Mouse (Mus musculus) lung, embryonic 15.5 days (tissue): ENCODE data around the gene Krtap28-13. TPM values are rescaled to one million over a fixed set of nuclear protein-coding genes. Genes with fewer than 3 reads are reported as not detected.

Experiments used
- ATAC-seq: fragments of 200-750 bp; cut with Nextera tagmentation; 2 replicates; pipeline ENCODE4 v1.8.0; 2017; ENCODE audit warnings: moderate number of reproducible peaks, borderline replicate concordance; ENCODE audit not compliant: low FRiP score, low TSS enrichment; ENCODE audit errors: extremely low read depth
- H3K27ac ChIP-seq: fragments of 300-500 bp; sonication (generic); 2 replicates; pipeline ENCODE4 v1.5.1; 2015; ENCODE audit warnings: moderate library complexity, mild to moderate bottlenecking, inconsistent platforms
- H3K27me3 ChIP-seq: fragments of 300-500 bp; sonication (generic); 2 replicates; pipeline ENCODE4 v1.6.1; 2015; ENCODE audit warnings: inconsistent platforms
- H3K36me3 ChIP-seq: fragments of 300-500 bp; sonication (generic); 2 replicates; pipeline ENCODE4 v1.6.1; 2015; ENCODE audit warnings: inconsistent platforms
- H3K4me1 ChIP-seq: fragments of 300-500 bp; sonication (generic); 2 replicates; pipeline ENCODE4 v1.6.1; 2015; ENCODE audit warnings: inconsistent platforms
- H3K4me2 ChIP-seq: fragments of 300-500 bp; sonication (generic); 2 replicates; pipeline ENCODE4 v1.6.1; 2015; ENCODE audit warnings: inconsistent platforms, mild to moderate bottlenecking, moderate library complexity
- H3K4me3 ChIP-seq: fragments of 300-500 bp; sonication (generic); 2 replicates; pipeline ENCODE4 v1.5.1; 2015; ENCODE audit warnings: mild to moderate bottlenecking, inconsistent platforms
- H3K9ac ChIP-seq: fragments of 300-500 bp; sonication (generic); 2 replicates; pipeline ENCODE4 v1.6.1; 2015; ENCODE audit warnings: inconsistent platforms
- H3K9me3 ChIP-seq: fragments of 300-500 bp; sonication (generic); 2 replicates; pipeline ENCODE4 v1.6.1; 2016; ENCODE audit warnings: inconsistent platforms
- WGBS: fragments of 180-500 bp; shearing (Covaris S2); methylation state at CpG from one replicate; pipeline ENCODE4 v1.1.7; 2015; 5-methylcytosine and 5-hydroxymethylcytosine counted together
- polyA plus RNA-seq: library from polyadenylated mRNA; unstranded; fragments of >200 nt; fragmentation: Nextera tagmentation; extraction: Ambion mirVana; gene quantifications from 2 replicates; pipeline ENCODE4 v1.2.1, GENCODE M21; 2015

Gene Krtap28-13
- not detected in 2 replicates for polyA plus RNA-seq

DNA sequence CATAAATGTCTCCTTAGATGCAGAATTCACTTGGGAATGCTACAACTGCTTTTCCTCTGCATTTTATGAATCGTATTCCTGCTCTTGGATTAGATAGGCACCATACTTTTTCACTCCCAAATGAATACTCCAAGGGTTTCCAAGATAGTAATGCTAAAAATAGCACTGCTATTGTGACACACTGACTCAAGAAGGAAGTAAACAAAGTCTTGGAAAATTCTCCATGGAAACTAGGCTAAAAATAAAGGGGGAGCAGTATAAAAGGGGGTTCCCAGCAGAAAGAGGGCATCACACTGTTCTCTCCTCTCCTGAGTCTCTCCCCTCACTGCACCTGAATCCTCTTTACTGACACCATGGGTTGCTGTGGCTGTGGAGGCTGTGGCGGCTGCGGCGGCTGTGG lies at the start of gene Krtap28-13:
Krtap28-13 (plus strand) TSS at position 288 of the 400 bp plus-strand sequence.
- Histone ChIP-seq H3K36me3 (no peaks in the 10 kb centered on the region), H3K4me2 (no peak within 1 kb of the TSS), H3K27me3 (no peaks in the 10 kb centered on the region), H3K9ac (no peak within 1 kb of the TSS), H3K27ac (no peak within 1 kb of the TSS), H3K4me3 (no peak within 1 kb of the TSS), H3K9me3 (no peaks in the 10 kb centered on the region), H3K4me1 (no peaks in the 10 kb centered on the region; the same call in 1 of the 2 replicates)
- ATAC-seq: no peak
- WGBS: 84% methylated on average over 4 of the region's 4 CpGs

DNA sequence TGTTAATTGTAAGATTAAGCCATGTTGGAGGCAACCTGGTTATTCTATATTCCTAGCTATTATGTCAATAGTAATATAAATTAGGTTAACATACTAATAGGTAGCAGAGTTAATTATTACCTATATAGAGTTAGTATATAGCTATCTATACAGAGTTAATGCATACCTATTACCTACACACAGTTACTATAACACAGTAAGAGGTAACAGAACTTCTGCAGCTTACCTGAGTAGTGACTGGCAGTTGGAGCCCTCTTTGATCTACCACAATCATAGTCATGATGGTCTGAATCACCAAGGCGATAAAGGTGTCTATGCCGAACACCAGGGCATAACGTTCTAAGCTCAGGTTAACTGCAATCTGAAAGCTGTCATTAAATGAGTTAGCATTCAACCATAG lies 46.3 kb upstream of the Krtap28-13 start:
- Histone ChIP-seq H3K9me3 (no peaks in the 10 kb centered on the region), H3K4me1 (no peaks in the 10 kb centered on the region), H3K27ac (no peak overlapping the region), H3K36me3 (no peaks in the 10 kb centered on the region), H3K4me2 (no peak overlapping the region), H3K9ac (no peak overlapping the region), H3K27me3 (no peaks in the 10 kb centered on the region), H3K4me3 (no peak overlapping the region)
- ATAC-seq: no peak
- WGBS: 90% methylated on average over 3 of the region's 3 CpGs

DNA sequence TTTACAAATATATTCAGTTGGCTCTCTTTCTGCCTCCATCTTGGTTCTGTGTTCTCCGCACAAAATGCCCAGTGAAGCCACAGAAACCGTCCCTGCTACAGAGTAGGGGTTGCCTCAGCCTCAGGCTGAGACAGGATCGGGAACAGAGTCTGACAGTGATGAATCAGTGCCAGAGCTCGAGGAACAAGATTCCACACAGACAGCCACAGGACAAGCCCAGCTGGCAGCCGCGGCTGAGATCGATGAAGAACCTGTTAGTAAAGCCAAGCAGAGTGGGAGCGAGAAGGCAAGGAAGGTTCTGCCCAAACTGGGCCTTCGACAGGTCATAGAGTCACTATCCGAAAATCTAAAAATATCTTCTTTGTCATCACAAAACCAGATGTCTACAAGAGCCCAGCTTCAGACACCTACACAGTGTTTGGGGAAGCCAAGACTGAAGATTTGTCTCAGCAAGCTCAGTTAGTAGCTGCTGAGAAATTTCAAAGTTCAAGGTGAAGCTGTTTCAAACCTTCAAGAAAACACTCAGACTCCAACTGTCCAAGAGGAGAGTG lies 45.3 kb upstream of the Krtap28-13 start:
- WGBS: 53% methylated on average over 10 of the region's 10 CpGs
- Histone ChIP-seq H3K27ac (no peak overlapping the region), H3K9ac (no peak overlapping the region), H3K4me3 (no peak overlapping the region), H3K27me3 (no peaks in the 10 kb centered on the region), H3K4me1 (no peaks in the 10 kb centered on the region), H3K9me3 (no peaks in the 10 kb centered on the region), H3K36me3 (no peaks in the 10 kb centered on the region), H3K4me2 (no peak overlapping the region)
- no peak for ATAC-seq

DNA sequence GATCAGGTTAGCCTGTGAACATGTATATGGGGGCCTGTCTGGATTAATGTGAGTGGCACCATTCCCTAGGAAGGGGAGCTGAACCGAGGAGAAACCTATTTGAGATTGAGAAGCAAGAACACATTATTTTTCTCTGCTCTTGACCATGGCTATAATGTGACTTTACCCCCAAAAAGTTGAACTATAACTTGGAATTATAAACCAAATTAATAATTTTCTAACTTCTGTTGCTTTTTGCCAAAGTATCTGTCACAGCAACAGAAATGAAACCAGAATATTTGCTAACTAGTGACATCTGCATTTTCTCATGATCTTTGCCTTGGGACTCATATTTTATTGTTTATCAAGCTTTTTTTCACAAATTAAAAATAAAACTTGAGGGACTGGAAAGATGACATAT lies 44.2 kb upstream of the Krtap28-13 start:
- Histone ChIP-seq H3K27me3 (no peaks in the 10 kb centered on the region), H3K9me3 (no peaks in the 10 kb centered on the region), H3K27ac (no peak overlapping the region), H3K4me2 (no peak overlapping the region), H3K9ac (no peak overlapping the region), H3K36me3 (no peaks in the 10 kb centered on the region), H3K4me1 (no peaks in the 10 kb centered on the region), H3K4me3 (no peak overlapping the region)
- no peak for ATAC-seq
- 59% methylated on average over 1 of the region's 1 CpGs for WGBS

DNA sequence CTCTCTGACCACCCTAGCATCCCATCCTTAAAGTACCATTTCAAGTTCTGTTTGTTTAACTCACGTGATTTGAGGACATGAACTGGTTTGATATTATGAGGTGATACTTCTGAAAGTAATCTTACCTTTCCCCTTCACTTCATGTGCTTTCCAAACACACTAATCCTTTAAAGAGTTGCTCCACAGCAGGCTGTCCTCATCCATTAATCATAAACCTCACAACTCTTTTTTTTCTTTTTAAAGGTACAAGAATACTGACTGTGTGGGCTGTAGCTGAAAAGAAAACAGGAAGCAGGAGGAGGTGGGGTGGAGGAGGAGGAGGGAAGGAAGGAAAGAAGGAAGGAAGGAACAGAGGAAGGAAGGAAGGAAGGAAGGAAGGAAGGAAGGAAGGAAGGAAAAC lies 28.8 kb upstream of the Krtap28-13 start:
- Histone ChIP-seq H3K4me1 (no peaks in the 10 kb centered on the region), H3K9me3 (no peaks in the 10 kb centered on the region), H3K27me3 (no peaks in the 10 kb centered on the region), H3K27ac (no peak overlapping the region), H3K4me2 (no peak overlapping the region), H3K4me3 (no peak overlapping the region), H3K36me3 (no peaks in the 10 kb centered on the region), H3K9ac (no peak overlapping the region)
- no peak for ATAC-seq
- 19% methylated on average over 1 of the region's 1 CpGs for WGBS

DNA sequence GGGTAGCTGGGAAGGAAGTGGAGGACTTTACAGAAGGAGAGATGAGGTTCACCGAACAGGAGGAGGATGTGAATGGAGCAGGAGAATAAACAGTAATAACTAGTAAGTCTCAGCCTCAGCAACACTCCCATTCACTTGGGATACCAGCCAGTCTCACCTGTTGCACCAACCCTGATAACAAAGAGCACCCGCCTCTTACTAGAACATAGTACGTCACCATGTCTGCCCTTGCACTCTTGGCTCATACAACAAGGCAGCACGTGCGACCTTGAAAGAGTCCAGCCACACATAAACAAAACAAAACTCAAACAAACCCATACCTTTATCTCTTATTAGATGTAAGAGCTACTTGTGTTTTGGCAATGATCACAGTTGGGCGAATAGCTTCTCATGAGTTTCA lies 28.2 kb upstream of the Krtap28-13 start:
- 74% methylated on average over 6 of the region's 6 CpGs for WGBS
- H3K36me3 ChIP-seq: no peaks in the 10 kb centered on the region
- H3K9ac ChIP-seq: no peak overlapping the region
- H3K4me2 ChIP-seq: no peak overlapping the region
- H3K4me3 ChIP-seq: no peak overlapping the region
- no peaks in the 10 kb centered on the region for H3K9me3 ChIP-seq
- no peaks in the 10 kb centered on the region for H3K27me3 ChIP-seq
- H3K4me1 ChIP-seq: no peaks in the 10 kb centered on the region
- ATAC-seq: no peak
- H3K27ac ChIP-seq: no peak overlapping the region

DNA sequence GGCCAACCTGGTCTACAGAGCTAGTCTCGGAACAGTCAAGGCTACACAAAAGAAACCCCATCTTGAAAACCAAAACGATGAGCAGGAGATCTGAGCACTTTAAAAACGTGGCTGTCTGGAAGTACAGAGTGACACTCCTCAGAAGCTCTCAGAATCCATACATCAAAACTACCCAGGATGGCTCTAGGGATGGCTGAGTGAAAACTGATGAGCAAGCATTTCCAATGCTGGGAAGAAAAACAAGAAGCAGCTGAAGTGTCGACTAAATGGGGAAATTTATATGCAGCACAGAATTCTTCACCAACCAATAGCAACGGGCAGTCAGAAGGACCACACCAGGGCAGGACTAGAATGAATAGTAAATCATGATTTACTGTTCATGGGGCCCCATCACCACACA lies 26.2 kb upstream of the Krtap28-13 start:
- Histone ChIP-seq H3K4me2 (no peak overlapping the region), H3K27ac (no peak overlapping the region), H3K4me3 (no peak overlapping the region), H3K36me3 (no peaks in the 10 kb centered on the region), H3K27me3 (no peaks in the 10 kb centered on the region), H3K4me1 (no peaks in the 10 kb centered on the region; the same call in 1 of the 2 replicates), H3K9me3 (no peaks in the 10 kb centered on the region), H3K9ac (no peak overlapping the region)
- ATAC-seq: no peak
- WGBS: 63% methylated on average over 5 of the region's 5 CpGs

DNA sequence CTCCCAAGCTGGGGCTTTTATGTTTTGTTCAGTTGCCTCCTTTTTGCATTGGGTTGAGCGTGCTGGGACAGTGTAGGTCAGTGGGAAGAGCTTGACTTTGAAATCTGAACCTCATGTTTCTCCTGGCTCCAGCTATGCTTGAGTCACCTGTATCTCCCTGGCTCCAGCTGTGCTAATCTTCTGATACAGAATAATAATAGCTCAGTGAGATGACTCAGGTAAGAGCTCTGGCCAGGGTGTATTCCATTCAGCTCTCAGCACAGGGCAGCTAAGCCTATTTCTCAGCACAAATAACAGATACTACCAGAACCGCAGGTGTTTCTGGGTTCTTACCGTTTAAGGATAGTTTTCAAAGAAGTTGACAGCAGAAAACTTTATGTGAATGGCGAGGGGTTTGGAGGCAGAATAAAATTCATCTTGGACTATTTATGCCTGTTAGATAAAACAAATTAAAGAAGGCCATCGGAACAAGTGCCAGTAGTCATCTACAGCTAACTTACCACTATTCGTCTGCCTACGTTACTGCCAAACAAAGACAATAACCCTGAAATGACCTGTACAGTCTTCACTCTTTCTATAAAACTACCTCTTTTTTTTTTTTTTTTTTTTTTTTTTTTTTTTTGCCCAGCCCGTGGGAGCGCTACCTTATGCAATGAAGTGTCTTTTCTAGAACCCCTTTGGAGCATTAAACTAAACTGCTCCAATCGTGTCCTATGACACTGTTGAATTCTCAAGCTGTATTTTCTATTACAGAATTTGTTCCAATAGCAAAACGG lies 23.6 kb upstream of the Krtap28-13 start:
- H3K4me1 ChIP-seq: no peaks in the 10 kb centered on the region; the same call in 1 of the 2 replicates
- peak overlapping the region; percentile 68; the same call in 1 of the 2 replicates for H3K4me2 ChIP-seq
- 73% methylated on average over 11 of the region's 11 CpGs for WGBS
- no peak overlapping the region for H3K4me3 ChIP-seq
- no peaks in the 10 kb centered on the region for H3K27me3 ChIP-seq
- H3K9ac ChIP-seq: no peak overlapping the region
- H3K36me3 ChIP-seq: no peaks in the 10 kb centered on the region
- no peak for ATAC-seq
- H3K9me3 ChIP-seq: no peaks in the 10 kb centered on the region
- no peak overlapping the region for H3K27ac ChIP-seq

DNA sequence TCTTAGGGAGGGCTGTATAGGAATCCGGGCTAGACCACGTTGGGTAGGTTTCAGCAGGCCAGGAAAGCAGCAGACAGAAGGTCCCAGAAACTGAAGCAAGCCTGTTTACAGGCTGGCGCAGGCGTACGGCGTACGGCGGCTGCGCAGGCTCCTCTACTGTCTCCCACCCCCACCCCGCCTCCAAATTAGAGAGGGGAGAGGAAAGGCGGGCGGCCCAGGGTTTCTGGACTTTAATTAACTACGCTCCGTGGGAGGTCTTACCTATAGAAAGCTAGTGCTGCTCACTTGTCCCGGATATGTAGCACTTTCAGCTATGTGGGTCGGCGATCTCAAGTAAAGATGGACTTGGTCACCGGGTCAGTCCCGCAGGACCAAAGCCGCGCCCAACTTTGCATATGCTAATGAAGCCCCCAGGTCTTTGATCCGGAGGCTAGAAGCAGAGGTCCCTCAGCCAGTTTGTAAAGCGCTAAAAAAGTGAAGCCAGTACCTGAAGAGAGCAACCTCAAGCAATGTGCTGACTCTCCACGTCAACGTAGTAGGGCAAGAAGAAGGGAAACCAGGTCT lies 22.5 kb upstream of the Krtap28-13 start, which contains the start of gene Slc19a3:
Slc19a3 (minus strand) TSS at position 340 of the 564 bp plus-strand sequence.
- no peaks in the 10 kb centered on the region; the same call in 1 of the 2 replicates for H3K4me1 ChIP-seq
- H3K36me3 ChIP-seq: no peaks in the 10 kb centered on the region
- ATAC-seq: peak; percentile 88
- H3K4me2 ChIP-seq: peak within 1 kb of the TSS; percentile 68
- peak within 1 kb of the TSS; percentile 42 for H3K9ac ChIP-seq
- no peak within 1 kb of the TSS for H3K27ac ChIP-seq
- WGBS: 2% methylated on average over 25 of the region's 25 CpGs
- peak within 1 kb of the TSS; percentile 57 for H3K4me3 ChIP-seq
- H3K9me3 ChIP-seq: no peaks in the 10 kb centered on the region
- H3K27me3 ChIP-seq: no peaks in the 10 kb centered on the region

DNA sequence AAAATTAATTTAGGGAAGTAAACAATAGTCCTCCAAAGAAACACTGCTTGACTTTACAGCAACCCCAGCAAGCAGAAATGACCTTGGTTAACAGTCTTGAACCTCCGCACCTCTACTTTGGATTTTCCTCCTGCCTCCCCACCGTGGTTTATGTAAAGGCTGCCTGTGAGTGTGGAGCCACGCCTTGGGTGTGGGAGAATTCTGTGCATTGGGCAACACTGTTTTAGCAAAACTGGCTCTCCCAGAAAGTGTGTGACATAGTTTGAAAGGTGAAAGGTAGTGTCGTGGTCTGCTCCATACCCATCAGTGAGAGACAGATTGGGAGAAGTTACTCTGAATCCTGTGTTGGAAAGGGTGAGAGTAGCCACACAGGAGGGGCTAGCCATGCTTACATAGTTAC lies 21.6 kb upstream of the Krtap28-13 start:
- Histone ChIP-seq H3K9ac (no peak overlapping the region), H3K27me3 (no peaks in the 10 kb centered on the region), H3K4me3 (no peak overlapping the region), H3K9me3 (no peaks in the 10 kb centered on the region), H3K4me2 (no peak overlapping the region), H3K27ac (no peak overlapping the region), H3K4me1 (no peaks in the 10 kb centered on the region; the same call in 1 of the 2 replicates), H3K36me3 (no peaks in the 10 kb centered on the region)
- ATAC-seq: no peak
- 71% methylated on average over 4 of the region's 4 CpGs for WGBS

DNA sequence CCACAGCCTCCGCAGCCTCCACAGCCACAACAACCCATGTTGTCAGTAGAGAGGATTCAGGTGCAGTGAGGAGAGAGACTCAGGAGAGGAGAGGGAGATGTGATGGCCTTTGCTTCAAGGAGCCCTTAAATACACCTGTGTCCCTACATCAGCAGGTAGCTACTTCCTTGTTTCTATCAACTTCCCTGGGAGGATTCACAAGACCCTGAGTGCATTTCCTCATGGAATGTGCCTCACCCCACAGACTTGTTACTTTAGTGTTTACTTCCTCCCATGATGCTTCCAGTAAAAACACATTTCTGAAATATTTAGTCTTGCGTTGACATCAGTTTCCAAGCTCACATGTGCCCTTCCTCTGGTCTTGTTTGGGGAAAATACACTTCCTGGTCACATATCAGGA lies 18.4 kb upstream of the Krtap28-13 start, which contains the start of gene Krtap28-10:
Krtap28-10 (minus strand) TSS at position 101 of the 400 bp plus-strand sequence.
- 80% methylated on average over 2 of the region's 2 CpGs for WGBS
- H3K27me3 ChIP-seq: no peaks in the 10 kb centered on the region
- H3K4me3 ChIP-seq: no peak within 1 kb of the TSS
- no peaks in the 10 kb centered on the region for H3K9me3 ChIP-seq
- no peak for ATAC-seq
- H3K4me2 ChIP-seq: no peak within 1 kb of the TSS
- H3K27ac ChIP-seq: no peak within 1 kb of the TSS
- no peaks in the 10 kb centered on the region for H3K36me3 ChIP-seq
- H3K9ac ChIP-seq: no peak within 1 kb of the TSS
- H3K4me1 ChIP-seq: no peaks in the 10 kb centered on the region; the same call in 1 of the 2 replicates

DNA sequence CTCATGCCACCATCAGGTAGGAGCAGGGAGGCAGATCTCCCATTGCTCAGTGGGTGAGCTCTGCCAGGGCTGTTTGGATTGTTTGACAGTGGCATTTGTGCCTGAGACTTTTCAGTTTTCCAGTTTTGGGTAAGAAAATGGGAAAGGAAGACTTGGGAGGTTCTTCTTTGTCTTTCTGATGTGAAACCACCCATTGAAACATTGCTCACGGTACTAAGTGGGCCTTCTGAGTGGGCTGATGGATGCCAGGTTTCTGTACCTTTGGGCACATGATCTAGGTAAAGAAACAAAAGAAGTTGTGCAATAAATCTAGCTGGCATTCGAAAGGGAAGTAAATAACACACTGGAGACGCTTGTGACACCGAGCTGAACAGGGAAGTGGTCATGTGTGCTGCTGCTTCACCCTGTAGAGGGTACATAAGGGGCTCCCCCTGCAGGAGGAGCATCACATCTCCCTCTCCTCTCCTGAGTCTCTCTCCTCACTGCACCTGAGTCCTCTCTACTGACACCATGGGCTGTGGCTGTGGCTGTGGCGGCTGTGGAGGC lies 15.8 kb upstream of the Krtap28-13 start, which contains the start of gene Gm47969:
Gm47969 (plus strand) TSS at position 51 of the 546 bp plus-strand sequence.
- no peaks in the 10 kb centered on the region for H3K36me3 ChIP-seq
- 0 out of 2 replicates have a peak, but pooled peaks have one; percentile 19 for ATAC-seq
- H3K27me3 ChIP-seq: no peaks in the 10 kb centered on the region
- H3K4me3 ChIP-seq: no peak within 1 kb of the TSS
- H3K9me3 ChIP-seq: no peaks in the 10 kb centered on the region
- H3K4me2 ChIP-seq: no peak within 1 kb of the TSS
- H3K4me1 ChIP-seq: no peaks in the 10 kb centered on the region
- H3K27ac ChIP-seq: no peak within 1 kb of the TSS
- 71% methylated on average over 5 of the region's 5 CpGs for WGBS
- no peak within 1 kb of the TSS for H3K9ac ChIP-seq
